Mouse (Mus musculus) limb, embryonic 13.5 days (tissue): Measurements from ENCODE around the gene Edc3. TPM values are rescaled to one million over a fixed set of nuclear protein-coding genes. Genes with fewer than 3 reads are reported as not detected.

Experiments
- ATAC-seq: fragments of 200-750 bp; cut with Nextera tagmentation; 2 replicates; pipeline ENCODE4 v1.8.0; 2017; ENCODE audit warnings: low read depth, moderate number of reproducible peaks, moderate TSS enrichment; ENCODE audit not compliant: low FRiP score
- H3K27ac ChIP-seq: fragments of 300-500 bp; sonication (generic); 2 replicates; pipeline ENCODE4 v1.5.1; 2015; ENCODE audit warnings: inconsistent platforms, mild to moderate bottlenecking, moderate library complexity
- H3K27me3 ChIP-seq: fragments of 300-500 bp; sonication (generic); 2 replicates; pipeline ENCODE4 v1.6.1; 2015; ENCODE audit warnings: mild to moderate bottlenecking, inconsistent platforms
- H3K36me3 ChIP-seq: fragments of 300-500 bp; sonication (generic); 2 replicates; pipeline ENCODE4 v1.6.1; 2015; ENCODE audit warnings: inconsistent platforms, mild to moderate bottlenecking, moderate library complexity
- H3K4me1 ChIP-seq: fragments of 300-500 bp; sonication (generic); 2 replicates; pipeline ENCODE4 v1.6.1; 2015; ENCODE audit warnings: inconsistent platforms
- H3K4me2 ChIP-seq: fragments of 300-500 bp; sonication (generic); replicated peaks from 2 replicates; pipeline ENCODE4 v1.6.1; 2015; ENCODE audit warnings: inconsistent platforms, mild to moderate bottlenecking, moderate library complexity
- H3K4me3 ChIP-seq: fragments of 300-500 bp; sonication (generic); 2 replicates; pipeline ENCODE4 v1.5.1; 2015; ENCODE audit warnings: moderate library complexity, mild to moderate bottlenecking, inconsistent platforms
- H3K9ac ChIP-seq: fragments of 300-500 bp; sonication (generic); 2 replicates; pipeline ENCODE4 v1.6.1; 2015; ENCODE audit warnings: mild to moderate bottlenecking, inconsistent platforms
- H3K9me3 ChIP-seq: fragments of 300-500 bp; sonication (generic); 2 replicates; pipeline ENCODE4 v1.6.1; 2016; ENCODE audit warnings: inconsistent platforms
- WGBS: fragments of 180-500 bp; shearing (Covaris S2); methylation state at CpG from one replicate; pipeline ENCODE4 v1.1.7; 2015; 5-methylcytosine and 5-hydroxymethylcytosine counted together
- polyA plus RNA-seq: library from polyadenylated mRNA; unstranded; fragments of >200 nt; fragmentation: Nextera tagmentation; extraction: Ambion mirVana; gene quantifications from 2 replicates; pipeline ENCODE4 v1.2.1, GENCODE M21; 2015

Edc3 gene
- polyA plus RNA-seq, 1 experiment from 2014 or later, result 39.3 TPM

- WGBS, result 92% methylated on average over 6 of the region's 6 CpGs
- Histone ChIP-seq H3K4me1 (no peaks in the 10 kb centered on the region), H3K4me2 (no peak overlapping the region), H3K9ac (no peak overlapping the region), H3K36me3 (peaks cover 97% of the 10 kb centered on the region), H3K27me3 (no peaks in the 10 kb centered on the region), H3K9me3 (no peaks in the 10 kb centered on the region), H3K4me3 (no peak overlapping the region), H3K27ac (0 out of 2 replicates have a peak overlapping the region, but pooled peaks have one; percentile 6)
- ATAC-seq, result no peak
Measured at GRCm38 (mm10) chr9:57748137-57748536, 39.8 kb downstream of the Edc3 start.

- no peak overlapping the region for H3K9ac ChIP-seq
- no peaks in the 10 kb centered on the region for H3K9me3 ChIP-seq
- ATAC-seq, result no peak
- no peaks in the 10 kb centered on the region for H3K27me3 ChIP-seq
- WGBS, result 73% methylated on average over 1 of the region's 1 CpGs
- H3K27ac ChIP-seq, result no peak overlapping the region
- no peak overlapping the region for H3K4me3 ChIP-seq
- H3K4me2 ChIP-seq, result no peak overlapping the region
- H3K4me1 ChIP-seq, result no peaks in the 10 kb centered on the region
- peaks cover 97% of the 10 kb centered on the region for H3K36me3 ChIP-seq
Measured at GRCm38 (mm10) chr9:57748831-57749230, 40.5 kb downstream of the Edc3 start.

- Histone ChIP-seq H3K9ac (no peak overlapping the region), H3K4me3 (no peak overlapping the region), H3K4me1 (no peaks in the 10 kb centered on the region), H3K4me2 (no peak overlapping the region), H3K27me3 (no peaks in the 10 kb centered on the region), H3K27ac (no peak overlapping the region), H3K9me3 (no peaks in the 10 kb centered on the region), H3K36me3 (peaks cover 100% of the 10 kb centered on the region)
- 87% methylated on average over 7 of the region's 7 CpGs for WGBS
- no peak for ATAC-seq
Measured at GRCm38 (mm10) chr9:57750901-57751300, 42.6 kb downstream of the Edc3 start.

- no peaks in the 10 kb centered on the region for H3K27me3 ChIP-seq
- no peaks in the 10 kb centered on the region for H3K9me3 ChIP-seq
- no peak overlapping the region for H3K4me2 ChIP-seq
- no peak overlapping the region for H3K4me3 ChIP-seq
- WGBS, result 89% methylated on average over 3 of the region's 3 CpGs
- H3K9ac ChIP-seq, result no peak overlapping the region
- peaks cover 89% of the 10 kb centered on the region for H3K36me3 ChIP-seq
- peaks cover 13% of the 10 kb centered on the region for H3K4me1 ChIP-seq
- H3K27ac ChIP-seq, result no peak overlapping the region
- ATAC-seq, result no peak
Measured at GRCm38 (mm10) chr9:57757578-57757977, 49.2 kb downstream of the Edc3 start.

- H3K4me3 ChIP-seq, result no peak overlapping the region
- no peak overlapping the region for H3K4me2 ChIP-seq
- no peak overlapping the region for H3K9ac ChIP-seq
- no peak for ATAC-seq
- H3K4me1 ChIP-seq, result peaks cover 23% of the 10 kb centered on the region
- 91% methylated on average over 22 of the region's 22 CpGs for WGBS
- no peak overlapping the region for H3K27ac ChIP-seq
- H3K36me3 ChIP-seq, result peaks cover 80% of the 10 kb centered on the region
- H3K27me3 ChIP-seq, result no peaks in the 10 kb centered on the region
- no peaks in the 10 kb centered on the region for H3K9me3 ChIP-seq
Measured at GRCm38 (mm10) chr9:57758528-57758927, 50.2 kb downstream of the Edc3 start.

- Histone ChIP-seq H3K4me3 (no peak overlapping the region), H3K4me1 (peaks cover 30% of the 10 kb centered on the region), H3K9ac (no peak overlapping the region), H3K27ac (no peak overlapping the region), H3K9me3 (no peaks in the 10 kb centered on the region), H3K4me2 (no peak overlapping the region), H3K36me3 (peaks cover 72% of the 10 kb centered on the region), H3K27me3 (no peaks in the 10 kb centered on the region)
- WGBS, result 22% methylated on average over 6 of the region's 6 CpGs
- no peak for ATAC-seq
Measured at GRCm38 (mm10) chr9:57759289-57759688, 50.9 kb downstream of the Edc3 start.

GRCm38 (mm10) chr9:57760416-57761146 lies 52.2 kb downstream of the Edc3 start:
- no peak for ATAC-seq
- 96% methylated on average over 24 of the region's 24 CpGs for WGBS
- H3K27me3 ChIP-seq, result no peaks in the 10 kb centered on the region
- H3K4me2 ChIP-seq, result no peak overlapping the region
- no peak overlapping the region for H3K27ac ChIP-seq
- H3K36me3 ChIP-seq, result peaks cover 59% of the 10 kb centered on the region
- H3K9me3 ChIP-seq, result no peaks in the 10 kb centered on the region
- H3K4me1 ChIP-seq, result peaks cover 30% of the 10 kb centered on the region
- H3K4me3 ChIP-seq, result no peak overlapping the region
- H3K9ac ChIP-seq, result no peak overlapping the region

- H3K27me3 ChIP-seq, result no peaks in the 10 kb centered on the region
- peaks cover 50% of the 10 kb centered on the region for H3K36me3 ChIP-seq
- no peaks in the 10 kb centered on the region for H3K9me3 ChIP-seq
- H3K9ac ChIP-seq, result peak overlapping the region; percentile 43; the same call in 1 of the 2 replicates
- H3K27ac ChIP-seq, result no peak overlapping the region
- no peak for ATAC-seq
- peak overlapping the region; percentile 93 for H3K4me3 ChIP-seq
- peaks cover 37% of the 10 kb centered on the region for H3K4me1 ChIP-seq
- WGBS, result 89% methylated on average over 13 of the region's 13 CpGs
- H3K4me2 ChIP-seq, result peak overlapping the region; percentile 96
Measured at GRCm38 (mm10) chr9:57761563-57762551, 53.5 kb downstream of the Edc3 start.

- Histone ChIP-seq H3K36me3 (peaks cover 43% of the 10 kb centered on the region), H3K4me3 (peak overlapping the region; percentile 93), H3K4me2 (peak overlapping the region; percentile 96), H3K27me3 (no peaks in the 10 kb centered on the region), H3K4me1 (peaks cover 37% of the 10 kb centered on the region), H3K27ac (no peak overlapping the region), H3K9me3 (no peaks in the 10 kb centered on the region), H3K9ac (peak overlapping the region; percentile 43; the same call in 1 of the 2 replicates)
- ATAC-seq, result no peak
- WGBS, result 57% methylated on average over 6 of the region's 6 CpGs
Measured at GRCm38 (mm10) chr9:57762563-57762991, 54.2 kb downstream of the Edc3 start.

GRCm38 (mm10) chr9:57764147-57764973 lies 56.0 kb downstream of the Edc3 start:
- no peaks in the 10 kb centered on the region for H3K9me3 ChIP-seq
- peak overlapping the region; percentile 93 for H3K4me3 ChIP-seq
- under 1% methylated on average over 57 of the region's 57 CpGs for WGBS
- ATAC-seq, result peak; percentile 68
- peaks cover 25% of the 10 kb centered on the region for H3K36me3 ChIP-seq
- no peaks in the 10 kb centered on the region for H3K27me3 ChIP-seq
- H3K4me2 ChIP-seq, result peak overlapping the region; percentile 96
- peaks cover 37% of the 10 kb centered on the region for H3K4me1 ChIP-seq
- H3K27ac ChIP-seq, result peak overlapping the region; percentile 98
- H3K9ac ChIP-seq, result peak overlapping the region; percentile 97

- H3K27me3 ChIP-seq, result no peaks in the 10 kb centered on the region
- no peaks in the 10 kb centered on the region for H3K9me3 ChIP-seq
- WGBS, result under 1% methylated on average over 41 of the region's 45 CpGs
- H3K4me1 ChIP-seq, result peaks cover 37% of the 10 kb centered on the region
- H3K4me3 ChIP-seq, result peak overlapping the region; percentile 93
- peak overlapping the region; percentile 96 for H3K4me2 ChIP-seq
- peak overlapping the region; percentile 98 for H3K27ac ChIP-seq
- ATAC-seq, result peak; percentile 91
- peak overlapping the region; percentile 97 for H3K9ac ChIP-seq
- peaks cover 19% of the 10 kb centered on the region for H3K36me3 ChIP-seq
Measured at GRCm38 (mm10) chr9:57764974-57765363, 56.6 kb downstream of the Edc3 start.
